Mouse (Mus musculus) CH12.LX (cell line): Measurements from ENCODE around the gene Rdh5. TPM values are rescaled to one million over a fixed set of nuclear protein-coding genes. Genes with fewer than 3 reads are reported as not detected.

Experiments
- DNase-seq: peaks from one replicate; pipeline ENCODE4 v3.0.0-alpha.2; 2013; ENCODE audit errors: extremely low read depth
- H3K27ac ChIP-seq: 2 replicates; pipeline ENCODE4 v1.5.1; 2012; ENCODE audit warnings: low read depth, mild to moderate bottlenecking, control low read depth, moderate library complexity; ENCODE audit not compliant: insufficient read depth
- H3K27me3 ChIP-seq: replicated peaks from 2 replicates; pipeline ENCODE3; 2012; ENCODE audit warnings: inconsistent platforms
- H3K36me3 ChIP-seq, 2 experiments: replicated peaks in 1 of 2; 2 replicates each; pipeline versions ENCODE3 to v1.6.1; 2012; ENCODE audit warnings: inconsistent platforms in 1 of 2, low read length in 1 of 2, mild to moderate bottlenecking in 1 of 2, mixed read lengths in 1 of 2, moderate library complexity in 1 of 2; ENCODE audit not compliant: control insufficient read depth in 1 of 2, insufficient read depth in 1 of 2
- H3K4me1 ChIP-seq, 2 experiments: 2 replicates each; pipeline ENCODE4 v1.6.1; 2012; ENCODE audit warnings: inconsistent platforms in 1 of 2, moderate library complexity in 1 of 2; ENCODE audit not compliant: insufficient read depth in 2 of 2, control insufficient read depth in 1 of 2
- H3K4me2 ChIP-seq: 2 replicates; pipeline ENCODE4 v1.6.1; 2012; ENCODE audit warnings: low read depth, mild to moderate bottlenecking, control low read depth; ENCODE audit not compliant: poor library complexity, insufficient read depth, severe bottlenecking
- H3K4me3 ChIP-seq, 3 experiments: fragments of 150-350 bp in 1 of 3; sonication (generic) in 1 of 3; replicated peaks in 1 of 3; 2 replicates each; pipeline versions ENCODE3 to v1.5.1; 2011 to 2012; ENCODE audit warnings: low read depth in 2 of 3, low read length in 2 of 3, mild to moderate bottlenecking in 2 of 3, moderate library complexity in 2 of 3, control low read depth in 1 of 3, improper control_type of control experiment in 1 of 3, inconsistent platforms in 1 of 3, mixed read lengths in 1 of 3; ENCODE audit not compliant: poor library complexity in 1 of 3
- H3K79me2 ChIP-seq: replicated peaks from 2 replicates; pipeline ENCODE4 v1.6.1; 2012; ENCODE audit warnings: mild to moderate bottlenecking, moderate library complexity; ENCODE audit not compliant: control insufficient read depth, poor library complexity, insufficient read depth, severe bottlenecking; ENCODE audit errors: extremely low read depth
- H3K9ac ChIP-seq: 2 replicates; pipeline ENCODE4 v1.6.1; 2012; ENCODE audit warnings: low read depth, mild to moderate bottlenecking, control low read depth, moderate library complexity; ENCODE audit not compliant: insufficient read depth
- H3K9me3 ChIP-seq: replicated peaks from 2 replicates; pipeline ENCODE3; 2012; ENCODE audit warnings: low read length, inconsistent platforms, mixed read lengths
- BHLHE40 ChIP-seq: IDR thresholded peaks from 2 replicates; pipeline ENCODE4 v1.6.1; 2011; ENCODE audit warnings: mild to moderate bottlenecking, low read depth, low read length, improper control_type of control experiment
- CHD1 ChIP-seq: IDR thresholded peaks from 2 replicates; pipeline ENCODE4 v1.6.1; 2012; ENCODE audit warnings: low read depth, low read length, improper control_type of control experiment, inconsistent platforms
- CHD2 ChIP-seq: IDR thresholded peaks from 2 replicates; pipeline ENCODE4 v1.6.1; 2011; ENCODE audit warnings: low read length, improper control_type of control experiment
- CTCF ChIP-seq, 2 experiments: IDR thresholded peaks in 1 of 2; conservative IDR thresholded peaks in 1 of 2; 2 replicates each; pipeline ENCODE4 v1.5.1; 2011 to 2012; ENCODE audit warnings: low read depth in 2 of 2, low read length in 2 of 2, improper control_type of control experiment in 1 of 2, inconsistent platforms in 1 of 2, mild to moderate bottlenecking in 1 of 2, moderate library complexity in 1 of 2
- E2F4 ChIP-seq: IDR thresholded peaks from 2 replicates; pipeline ENCODE4 v1.6.1; 2011; ENCODE audit warnings: low read depth, low read length, improper control_type of control experiment; ENCODE audit not compliant: insufficient replicate concordance
- ELF1 ChIP-seq: IDR thresholded peaks from 2 replicates; pipeline ENCODE4 v1.6.1; 2014; ENCODE audit warnings: low read depth, mild to moderate bottlenecking, inconsistent platforms, low read length, improper control_type of control experiment
- EP300 ChIP-seq: IDR thresholded peaks from 2 replicates; pipeline ENCODE4 v1.6.1; 2011; ENCODE audit warnings: low read length, improper control_type of control experiment
- ETS1 ChIP-seq: conservative IDR thresholded peaks from 2 replicates; pipeline ENCODE4 v1.6.1; 2012; ENCODE audit warnings: low read depth, mild to moderate bottlenecking, inconsistent platforms, low read length, improper control_type of control experiment, moderate library complexity
- GABPA ChIP-seq: IDR thresholded peaks from 2 replicates; pipeline ENCODE4 v1.6.1; 2012; ENCODE audit warnings: low read depth, low read length, improper control_type of control experiment, inconsistent platforms; ENCODE audit not compliant: insufficient replicate concordance
- HCFC1 ChIP-seq: IDR thresholded peaks from 2 replicates; pipeline ENCODE4 v1.6.1; 2012; ENCODE audit warnings: low read depth, mild to moderate bottlenecking, inconsistent platforms, low read length, improper control_type of control experiment
- IRF4 ChIP-seq: IDR thresholded peaks from 2 replicates; pipeline ENCODE4 v1.6.1; 2014; ENCODE audit warnings: low read depth, mild to moderate bottlenecking, inconsistent platforms, low read length, improper control_type of control experiment
- JUN ChIP-seq: IDR thresholded peaks from 2 replicates; pipeline ENCODE4 v1.6.1; 2011; ENCODE audit warnings: low read depth, mild to moderate bottlenecking, low read length, improper control_type of control experiment, moderate library complexity; ENCODE audit not compliant: insufficient read depth
- MAX ChIP-seq: IDR thresholded peaks from 2 replicates; pipeline ENCODE4 v1.6.1; 2011; ENCODE audit warnings: low read length, improper control_type of control experiment
- MAZ ChIP-seq: IDR thresholded peaks from 2 replicates; pipeline ENCODE4 v1.6.1; 2012; ENCODE audit warnings: low read depth, mild to moderate bottlenecking, inconsistent platforms, low read length, improper control_type of control experiment, moderate library complexity
- MEF2A ChIP-seq: IDR thresholded peaks from 2 replicates; pipeline ENCODE4 v1.6.1; 2014; ENCODE audit warnings: low read depth, mild to moderate bottlenecking, inconsistent platforms, low read length, improper control_type of control experiment, borderline replicate concordance
- MYC ChIP-seq: IDR thresholded peaks from 2 replicates; pipeline ENCODE4 v1.6.1; 2011; ENCODE audit warnings: low read depth, mild to moderate bottlenecking, improper control_type of control experiment, low read length
- NRF1 ChIP-seq: IDR thresholded peaks from 2 replicates; pipeline ENCODE4 v1.6.1; 2014; ENCODE audit warnings: low read depth, mild to moderate bottlenecking, inconsistent platforms, low read length, improper control_type of control experiment, moderate library complexity
- PAX5 ChIP-seq: IDR thresholded peaks from 2 replicates; pipeline ENCODE4 v1.6.1; 2012; ENCODE audit warnings: low read length, inconsistent platforms, mixed read lengths
- POLR2AphosphoS2 ChIP-seq: IDR thresholded peaks from 2 replicates; pipeline ENCODE4 v1.6.1; 2011; ENCODE audit warnings: low read depth, low read length, improper control_type of control experiment
- RAD21 ChIP-seq: IDR thresholded peaks from 2 replicates; pipeline ENCODE4 v1.6.1; 2011; ENCODE audit warnings: low read depth, mild to moderate bottlenecking, low read length, improper control_type of control experiment, moderate library complexity
- RCOR1 ChIP-seq: conservative IDR thresholded peaks from 2 replicates; pipeline ENCODE4 v1.6.1; 2012; ENCODE audit warnings: low read depth, mild to moderate bottlenecking, inconsistent platforms, low read length, improper control_type of control experiment
- SIN3A ChIP-seq: IDR thresholded peaks from 2 replicates; pipeline ENCODE4 v1.6.1; 2012; ENCODE audit warnings: low read length, improper control_type of control experiment, inconsistent platforms
- SMC3 ChIP-seq: IDR thresholded peaks from 2 replicates; pipeline ENCODE4 v1.6.1; 2011; ENCODE audit warnings: low read depth, low read length, improper control_type of control experiment
- ZC3H11A ChIP-seq: IDR thresholded peaks from 2 replicates; pipeline ENCODE4 v1.6.1; 2012; ENCODE audit warnings: low read depth, mild to moderate bottlenecking, inconsistent platforms, low read length, improper control_type of control experiment
- ZKSCAN1 ChIP-seq: IDR thresholded peaks from 2 replicates; pipeline ENCODE4 v1.6.1; 2012; ENCODE audit warnings: low read depth, inconsistent platforms, low read length, improper control_type of control experiment, borderline replicate concordance
- dilution Hi-C: fragments of 300-500 bp; cut with MboI; formaldehyde crosslinking; loops from 2 replicates; pipeline ENCODE4 v1.14.3; 2020; ENCODE audit warnings: low sequenced_read_pairs; ENCODE audit not compliant: extremely low pct_unique_long_range_greater_than_20kb, extremely low pct_ligation_motif_present
- in situ Hi-C: fragments of 300-500 bp; cut with MboI; formaldehyde crosslinking; loops from 3 replicates; pipeline ENCODE4 v1.14.3; 2019; ENCODE audit warnings: low sequenced_read_pairs, low pct_ligation_motif_present, low pct_unique_long_range_greater_than_20kb, mixed read lengths
- polyA plus RNA-seq: library from polyadenylated mRNA; unstranded; fragments of >175 nt; gene quantifications from 2 replicates; pipeline ENCODE4 v1.2.1, GENCODE M21; 2012; ENCODE audit warnings: low read depth; ENCODE audit not compliant: insufficient read length
- total RNA-seq, 2 experiments: library from RNA; depleted of rRNA; stranded (reverse); fragments of 300-350 nt in 1 of 2; fragments of >200 nt in 1 of 2; gene quantifications; 2 replicates each; pipeline ENCODE4 v1.2.3; 2012 to 2014

Rdh5 gene
- total and polyA plus RNA-seq, 3 experiments = 4.3 to 6.2 (median 5.2) TPM

DNA sequence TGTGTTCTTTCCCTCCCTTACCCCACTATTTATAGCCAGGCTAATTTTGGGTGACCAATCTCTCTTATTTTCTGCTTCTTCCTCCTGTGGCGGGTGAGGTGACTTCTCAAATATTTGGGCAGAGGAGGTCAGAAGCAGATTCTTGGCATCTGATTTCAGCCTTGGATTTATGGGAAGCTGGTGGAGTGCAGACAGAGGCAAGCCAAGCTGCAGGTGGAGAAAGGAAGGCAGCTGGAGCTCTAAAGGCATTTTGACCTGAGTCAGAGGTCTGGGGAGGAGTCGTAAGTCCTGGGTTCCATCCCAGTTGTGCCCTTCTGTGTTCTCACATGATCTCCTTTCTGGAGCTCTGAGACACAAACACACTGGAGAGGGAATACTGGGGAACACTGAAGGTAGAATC, 8.8 kb upstream of the Rdh5 start:
- no peak overlapping the region for H3K4me2 ChIP-seq
- TF ChIP-seq NRF1 = no peak
- no peak for TF ChIP-seq ZKSCAN1
- no peak for TF ChIP-seq EP300
- no peak for TF ChIP-seq MYC
- no peak for TF ChIP-seq SMC3
- no peak for TF ChIP-seq CTCF (conservative IDR thresholded peaks at IDR 0.05 in 1 of 2, IDR thresholded peaks at IDR 0.05 in 1 of 2; ENCODE audit: low read depth in 2 of 2, low read length in 2 of 2)
- no peak for TF ChIP-seq RCOR1
- TF ChIP-seq ETS1 = no peak
- TF ChIP-seq GABPA = no peak
- TF ChIP-seq HCFC1 = no peak
- TF ChIP-seq BHLHE40 = no peak
- no peak for TF ChIP-seq MEF2A
- no peak for TF ChIP-seq PAX5
- H3K27me3 ChIP-seq = peaks cover 56% of the 10 kb centered on the region
- no peak overlapping the region for H3K27ac ChIP-seq
- dilution Hi-C loops (no loop called here), in situ Hi-C loops (no loop called here)
- H3K4me1 ChIP-seq = peaks cover 0 to 4% of the 10 kb centered on the region in 2 experiments; a peak in 2 of 4 replicates
- no peak for DNase-seq
- H3K79me2 ChIP-seq = no peaks in the 10 kb centered on the region
- no peak overlapping the region for H3K4me3 ChIP-seq
- no peaks in the 10 kb centered on the region for H3K9me3 ChIP-seq
- no peaks in the 10 kb centered on the region for H3K36me3 ChIP-seq
- H3K9ac ChIP-seq = no peak overlapping the region

- Histone ChIP-seq H3K9me3 (no peaks in the 10 kb centered on the region), H3K9ac (no peak overlapping the region), H3K4me3 (no peak overlapping the region), H3K27me3 (peaks cover 51% of the 10 kb centered on the region), H3K36me3 (no peaks in the 10 kb centered on the region), H3K79me2 (no peaks in the 10 kb centered on the region), H3K27ac (no peak overlapping the region), H3K4me2 (no peak overlapping the region), H3K4me1 (peaks cover 0 to 4% of the 10 kb centered on the region in 2 experiments; a peak in 1 of 4 replicates)
- dilution Hi-C loops = no loop called here
- DNase-seq = no peak
- in situ Hi-C loops = no loop called here
- no peak for TF ChIP-seq ZKSCAN1
- TF ChIP-seq POLR2AphosphoS2 = no peak
- TF ChIP-seq CTCF (conservative IDR thresholded peaks at IDR 0.05 in 1 of 2, IDR thresholded peaks at IDR 0.05 in 1 of 2; ENCODE audit: low read depth in 2 of 2, low read length in 2 of 2) = no peak
- no peak for TF ChIP-seq CHD1
- no peak for TF ChIP-seq CHD2
- TF ChIP-seq IRF4 = no peak
- TF ChIP-seq ZC3H11A = no peak
- no peak for TF ChIP-seq ELF1
- TF ChIP-seq MEF2A = no peak
- no peak for TF ChIP-seq MAZ
- no peak for TF ChIP-seq RAD21
- TF ChIP-seq EP300 = no peak
- TF ChIP-seq MAX = no peak
- TF ChIP-seq JUN = no peak
- TF ChIP-seq MYC = no peak
- TF ChIP-seq SIN3A = no peak
- TF ChIP-seq E2F4 = no peak
- TF ChIP-seq NRF1 = no peak
Observed at GRCm38 (mm10) chr10:128929638-128930378, 7.1 kb upstream of the Rdh5 start.
